17 mouse cellular contexts compared by ENCODE assay signal in genomic region chr4:128695149-128695548, GRCm38 (mm10). TPM values are rescaled to one million over a fixed set of nuclear protein-coding genes. Genes with fewer than 3 reads are reported as not detected.
DNase-seq lines count a peak whose midpoint lies in the region; ATAC-seq and TF ChIP-seq lines count a peak whose summit lies in the region.
"Had no signal": no experiment of that assay in that cellular context is flagged by ENCODE, and none has a peak within 500 bp of the region (broad histone marks: within the 10 kb centered on the region; RNA-seq: fewer than 3 reads in every experiment).

No protein-coding gene starts in this region.

- H3K4me3 ChIP-seq in lung, embryonic 15.5 days: no peak overlapping the region
- no peak overlapping the region for H3K4me3 ChIP-seq in lung, adult 2 months (replicated peaks; ENCODE audit: extremely low read depth, low read depth, low read length)
- no peak overlapping the region for H3K4me3 ChIP-seq in limb, embryonic 10.5 days
- H3K4me3 ChIP-seq: embryonic facial prominence, embryonic 15.5 days; forebrain, embryonic 13.5 days; intestine, embryonic 15.5 days; limb, embryonic 15.5 days had no signal

- H3K4me1 ChIP-seq in lung, embryonic 15.5 days: peaks cover 87% of the 10 kb centered on the region
- H3K4me1 ChIP-seq in lung, adult 2 months (ENCODE audit: control insufficient read depth, insufficient read depth, low read length): no peaks in the 10 kb centered on the region
- peaks cover 86% of the 10 kb centered on the region for H3K4me1 ChIP-seq in limb, embryonic 10.5 days

- TF ChIP-seq CTCF in lung, adult 2 months (IDR thresholded peaks at IDR 0.05; ENCODE audit: insufficient read depth, low read length): no peak
- no peak for TF ChIP-seq CTCF in brain, embryonic 14.5 days (IDR thresholded peaks at IDR 0.05; ENCODE audit: borderline replicate concordance, extremely low read depth, insufficient read depth, insufficient read length)

- peak; percentile 78 for DNase-seq in heart, adult 11 months
- no peak for DNase-seq in heart, adult 18-20 months
- DNase-seq in lung, adult 2 months: no peak
- peak; percentile 52 for DNase-seq in brain, embryonic 14.5 days (ENCODE audit: low read depth)
- no peak for DNase-seq in limb, embryonic 10.5 days (ENCODE audit: low spot score)
- DNase-seq in adrenal gland, adult 2 months: no peak
- DNase-seq: adrenal gland, postnatal 36 days; heart, postnatal 4 days; midbrain, embryonic 14.5 days; right cerebral cortex, postnatal 14 days; thymus, postnatal 25 days had no signal

- no peak for TF ChIP-seq POLR2A in lung, adult 2 months (IDR thresholded peaks at IDR 0.05; ENCODE audit: borderline replicate concordance, extremely low read depth, low read depth, low read length)
- no peak for TF ChIP-seq POLR2A in brain, embryonic 14.5 days (IDR thresholded peaks at IDR 0.05; ENCODE audit: borderline replicate concordance, extremely low read depth, insufficient read depth, insufficient read length, poor library complexity, severe bottlenecking)

- H3K4me2 ChIP-seq in lung, embryonic 15.5 days: no peak overlapping the region
- H3K4me2 ChIP-seq: embryonic facial prominence, embryonic 15.5 days; forebrain, embryonic 13.5 days; intestine, embryonic 15.5 days; limb, embryonic 15.5 days had no signal

- peak overlapping the region; percentile 66; the same call in 1 of the 2 replicates for H3K27ac ChIP-seq in lung, embryonic 15.5 days
- peak overlapping the region; percentile 1; the same call in 1 of the 2 replicates for H3K27ac ChIP-seq in limb, embryonic 10.5 days
- H3K27ac ChIP-seq: embryonic facial prominence, embryonic 15.5 days; forebrain, embryonic 13.5 days; intestine, embryonic 15.5 days; kidney, postnatal 0 days had no signal

- no peaks in the 10 kb centered on the region for H3K9me3 ChIP-seq in lung, embryonic 15.5 days
- no peaks in the 10 kb centered on the region for H3K9me3 ChIP-seq in limb, embryonic 10.5 days (replicated peaks)
- H3K9me3 ChIP-seq: embryonic facial prominence, embryonic 15.5 days; forebrain, embryonic 13.5 days; intestine, embryonic 15.5 days; limb, embryonic 15.5 days had no signal

- H3K36me3 ChIP-seq in lung, embryonic 15.5 days: no peaks in the 10 kb centered on the region
- no peaks in the 10 kb centered on the region for H3K36me3 ChIP-seq in limb, embryonic 10.5 days
- H3K36me3 ChIP-seq: embryonic facial prominence, embryonic 15.5 days; intestine, embryonic 15.5 days; limb, embryonic 15.5 days had no signal

- ATAC-seq in lung, embryonic 15.5 days (ENCODE audit: borderline replicate concordance, extremely low read depth, low FRiP score, low TSS enrichment): peak; percentile 15; the same call in 1 of the 2 replicates
- ATAC-seq: forebrain, embryonic 13.5 days; intestine, embryonic 15.5 days had no signal

- 48% methylated on average over 7 of the region's 7 CpGs for WGBS in lung, embryonic 15.5 days
- WGBS in lung, adult 2 months: 50% methylated on average over 7 of the region's 7 CpGs
- 83% methylated on average over 7 of the region's 7 CpGs for WGBS in limb, embryonic 10.5 days

- H3K9ac ChIP-seq in lung, embryonic 15.5 days: no peak overlapping the region
- H3K9ac ChIP-seq: embryonic facial prominence, embryonic 15.5 days; forebrain, embryonic 13.5 days; intestine, embryonic 15.5 days; limb, embryonic 15.5 days had no signal

- no peaks in the 10 kb centered on the region for H3K27me3 ChIP-seq in lung, embryonic 15.5 days
- no peaks in the 10 kb centered on the region for H3K27me3 ChIP-seq in limb, embryonic 10.5 days (ENCODE audit: low read depth, poor library complexity, severe bottlenecking)
- H3K27me3 ChIP-seq: embryonic facial prominence, embryonic 15.5 days; forebrain, embryonic 13.5 days; intestine, embryonic 15.5 days; limb, embryonic 15.5 days had no signal

RNA-seq across cellular contexts. Expression of gene Phc2, which starts 40.6 kb away (rescaled TPM):
- total RNA-seq in heart, adult 18-20 months (2021): 10 to 100 TPM; 39.5 to 45.3 TPM
- polyA plus RNA-seq in lung, embryonic 15.5 days (2015; fragmentation: Nextera tagmentation; extraction: Ambion mirVana): 75.8 and 83.5 TPM in 2 replicates
- 125 and 126 TPM in 2 replicates for polyA plus RNA-seq in lung, adult 2 months (2012; rRNA removed)
- 193 and 196 TPM in 2 replicates for polyA plus RNA-seq in brain, embryonic 14.5 days (2012; rRNA removed)
- 71.1 and 76.8 TPM in 2 replicates for polyA plus RNA-seq in limb, embryonic 10.5 days (2016; fragmentation: Nextera tagmentation; extraction: Ambion mirVana)
- total RNA-seq in adrenal gland, adult 2 months (2021): 10 to 100 TPM; 72.6 to 91.6 TPM
- polyA plus RNA-seq in adrenal gland, adult 2 months (2012; rRNA removed): 84.0 and 89.4 TPM in 2 replicates

Comparison
In these comparisons a context has a peak if more than half of its experiments do, and no peak if none do; other contexts are left out.
1. DNase-seq: peak in heart, adult 11 months (single experiment) and brain, embryonic 14.5 days (single experiment); none in heart, adult 18-20 months (0 of 2), lung, adult 2 months (single experiment), limb, embryonic 10.5 days (single experiment) and adrenal gland, adult 2 months (single experiment).